Mouse (Mus musculus): ENCODE measurements at regions not wholly inside any gene's neighbourhood (a gene's known extent, or its start where the extent isn't known, plus 50 kb on each side); places are given as distances from the start of the nearest gene placed in this dataset.

- no peak for DNase-seq (ENCODE audit: low read depth)
Measured at GRCm38 (mm10) chr15:15443271-15443670, 1285.3 kb upstream of the Cdh9 start.

DNA sequence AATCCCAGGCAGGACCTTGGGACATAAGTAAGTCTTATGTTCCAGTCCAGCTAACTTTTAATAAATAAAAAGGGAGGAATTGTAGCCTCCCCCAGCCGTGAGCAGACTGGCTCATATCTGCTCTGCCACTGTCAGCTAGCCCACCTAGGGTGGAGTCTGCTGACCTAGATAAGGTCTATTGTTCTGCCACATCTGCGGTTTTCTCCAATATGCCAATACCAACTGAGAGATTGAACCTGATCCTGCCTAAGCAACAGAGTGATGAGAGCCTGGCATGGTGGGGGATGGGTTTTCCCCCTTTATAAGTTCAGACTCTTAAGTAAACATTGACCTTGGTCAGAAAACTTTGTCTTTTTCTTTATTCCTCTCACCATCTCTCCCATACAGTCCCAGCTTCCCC lies 1250.9 kb upstream of the Cdh9 start:
- DNase-seq (ENCODE audit: low read depth), result no peak

GRCm38 (mm10) chr15:15500276-15500675 lies 1228.3 kb upstream of the Cdh9 start:
- peak; percentile 20 for DNase-seq (ENCODE audit: low read depth)

GRCm38 (mm10) chr15:15538944-15539343 lies 1189.6 kb upstream of the Cdh9 start:
- no peak for DNase-seq (ENCODE audit: low read depth)

DNA sequence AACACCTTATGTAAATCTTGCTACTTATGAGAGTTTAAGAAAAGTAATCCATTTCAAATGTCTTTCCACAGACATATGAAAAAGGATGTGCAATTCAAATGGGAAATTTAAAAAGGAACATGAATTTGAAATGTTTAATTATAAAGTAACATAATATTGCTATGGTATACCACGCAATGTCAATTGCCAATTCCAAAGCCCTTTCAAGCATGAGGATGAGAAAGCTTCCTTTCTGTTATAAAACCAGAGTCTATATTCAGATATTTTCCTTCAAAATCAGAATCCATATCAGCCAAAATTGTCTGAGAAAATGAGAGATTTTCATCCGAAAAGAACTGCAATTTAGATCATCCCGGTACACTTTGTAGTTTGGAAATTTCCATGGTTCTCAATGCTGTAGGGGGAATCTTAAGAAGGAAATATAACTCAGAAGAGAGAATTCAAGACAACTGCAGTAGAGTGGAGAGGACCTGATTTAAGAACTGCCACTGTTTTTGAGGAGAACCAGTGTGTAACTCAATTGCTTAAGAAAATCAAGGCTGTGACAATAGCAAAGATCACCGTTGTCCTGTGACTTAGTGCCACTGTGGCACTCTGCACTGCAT lies 1169.3 kb upstream of the Cdh9 start:
- DNase-seq (ENCODE audit: low read depth), result no peak

GRCm38 (mm10) chr15:15582300-15582880 lies 1146.2 kb upstream of the Cdh9 start:
- no peak for DNase-seq (ENCODE audit: low read depth)

DNA sequence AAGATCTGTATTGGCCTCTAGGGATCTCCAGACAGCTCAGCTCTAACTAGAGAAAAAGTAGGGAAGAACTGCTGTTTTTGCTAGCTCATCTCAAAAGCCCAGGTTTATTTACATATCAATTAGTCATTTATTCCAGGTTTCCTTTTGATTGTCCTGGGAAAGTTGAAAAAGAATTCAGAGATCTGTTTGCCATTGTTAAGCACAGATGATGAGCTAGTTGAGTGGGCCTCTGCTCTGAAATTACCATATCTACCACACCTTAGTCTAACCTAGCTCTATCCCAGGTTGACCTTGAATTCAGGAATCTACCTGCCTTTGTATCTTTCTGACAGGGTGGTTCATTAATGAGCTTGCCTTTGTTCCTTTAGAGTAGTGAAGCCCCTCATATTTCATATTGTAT lies 1110.6 kb upstream of the Cdh9 start:
- no peak for DNase-seq (ENCODE audit: low read depth)

GRCm38 (mm10) chr15:15629304-15629703 lies 1099.3 kb upstream of the Cdh9 start:
- DNase-seq (ENCODE audit: low read depth), result no peak

GRCm38 (mm10) chr15:15630283-15630682 lies 1098.3 kb upstream of the Cdh9 start:
- no peak for DNase-seq (ENCODE audit: low read depth)

DNA sequence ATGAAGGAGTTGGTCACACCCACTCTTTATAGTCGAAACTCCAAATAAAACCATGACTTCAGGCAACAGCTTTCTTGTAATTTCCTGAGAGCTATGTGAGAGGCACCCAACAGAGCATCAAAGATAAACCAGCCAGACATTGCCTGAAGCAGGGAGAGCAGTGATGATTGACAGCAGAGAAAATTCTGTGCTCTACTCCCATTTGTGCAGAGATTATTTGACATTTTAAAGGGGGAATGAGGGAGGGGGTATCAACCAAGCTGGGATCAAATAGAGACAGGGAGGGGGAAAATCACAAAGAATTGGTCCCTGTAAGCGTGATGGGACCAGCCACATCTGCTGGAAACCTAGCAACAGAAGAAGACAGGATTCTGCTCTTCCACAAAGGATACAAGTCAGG lies 1091.4 kb upstream of the Cdh9 start:
- no peak for DNase-seq (ENCODE audit: low read depth)

- no peak for DNase-seq (ENCODE audit: low read depth)
Measured at GRCm38 (mm10) chr15:15648734-15649133, 1079.8 kb upstream of the Cdh9 start.

- DNase-seq (ENCODE audit: low read depth), result peak; percentile 88
Measured at GRCm38 (mm10) chr15:15666744-15667143, 1061.8 kb upstream of the Cdh9 start.

- peak; percentile 59 for DNase-seq (ENCODE audit: low read depth)
Measured at GRCm38 (mm10) chr15:15692713-15693112, 1035.8 kb upstream of the Cdh9 start.

DNA sequence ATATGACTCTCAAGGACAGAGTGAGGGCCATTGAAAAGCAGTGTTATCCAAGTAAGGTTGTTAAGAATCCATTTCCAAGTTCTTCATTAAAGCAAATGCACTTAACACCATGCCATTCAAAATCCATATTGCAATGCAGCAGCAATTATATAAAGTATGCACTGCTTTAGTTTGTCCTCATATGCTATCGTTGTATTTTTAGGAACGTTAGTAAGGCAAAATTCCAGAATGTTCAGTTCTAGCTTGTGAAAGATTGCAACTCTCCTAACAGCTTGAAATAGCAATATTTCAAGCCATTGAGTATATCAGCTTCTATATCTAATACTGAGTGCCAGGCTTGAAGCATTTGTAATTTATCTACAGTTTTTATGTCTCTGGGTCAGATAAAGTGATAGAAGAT lies 1011.9 kb upstream of the Cdh9 start:
- no peak for DNase-seq (ENCODE audit: low read depth)

GRCm38 (mm10) chr15:15741987-15742386 lies 986.6 kb upstream of the Cdh9 start:
- no peak for DNase-seq (ENCODE audit: low read depth)

DNA sequence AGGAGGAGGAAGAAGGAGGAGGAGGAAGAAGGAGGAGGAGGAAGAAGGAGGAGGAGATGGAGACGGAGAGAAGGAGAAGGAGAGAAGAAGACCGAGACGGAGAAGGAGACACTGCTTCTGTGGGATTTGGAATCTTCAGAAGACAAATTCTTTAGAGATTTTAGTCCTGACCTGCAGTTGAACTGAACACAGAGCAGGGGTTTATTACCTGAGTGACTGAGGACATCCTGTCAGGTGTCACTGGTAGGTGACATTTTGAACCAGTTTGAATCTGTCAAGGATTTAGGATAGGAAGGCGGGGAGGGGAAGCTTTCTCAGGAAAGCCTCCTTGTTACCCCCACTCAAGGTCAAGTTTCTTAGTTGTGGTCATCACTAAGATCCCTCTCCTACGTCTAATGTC lies 985.5 kb upstream of the Cdh9 start:
- peak; percentile 7 for DNase-seq (ENCODE audit: low read depth)

Data from 416B (cell line).